Comparison of ENCODE assay signal across 25 mouse cellular contexts in genomic region chr4:53379855-53380254, GRCm38 (mm10).
"Had no signal": no experiment of that assay in that cellular context is flagged by ENCODE, and none has a peak within 500 bp of the region (broad histone marks: within the 10 kb centered on the region; RNA-seq: fewer than 3 reads in every experiment).

No protein-coding gene starts in this region.

- H3K4me1 ChIP-seq: embryonic facial prominence, embryonic 10.5 days; embryonic facial prominence, embryonic 12.5 days; forebrain, embryonic 10.5 days; forebrain, embryonic 12.5 days had no signal

- H3K4me3 ChIP-seq: embryonic facial prominence, embryonic 10.5 days; embryonic facial prominence, embryonic 12.5 days; embryonic facial prominence, embryonic 13.5 days; embryonic facial prominence, embryonic 15.5 days; erythroblast, embryonic 14.5 days; forebrain, embryonic 10.5 days; forebrain, embryonic 12.5 days; forebrain, embryonic 13.5 days; forebrain, embryonic 15.5 days; gastrocnemius, adult 2 months had no signal

- DNase-seq: cerebellum, adult 2 months; cerebellum, adult 8-10 months; cerebellum, adult 9-10 months; cerebellum, adult 9-11 months; cerebellum, postnatal 10 days; cerebellum, postnatal 14 days; cerebellum, postnatal 25 days; cerebellum, postnatal 36 days; embryo, embryonic 11 days; forebrain, postnatal 0 days; gastrocnemius, adult 2 months; gastrocnemius, postnatal 10 days; gastrocnemius, postnatal 14 days; gastrocnemius, postnatal 25 days; gastrocnemius, postnatal 36 days; heart, adult 18-20 months had no signal

- H3K27me3 ChIP-seq: embryonic facial prominence, embryonic 12.5 days; embryonic facial prominence, embryonic 13.5 days; embryonic facial prominence, embryonic 15.5 days; forebrain, embryonic 12.5 days; forebrain, embryonic 13.5 days; forebrain, embryonic 15.5 days had no signal

- H3K9ac ChIP-seq: embryonic facial prominence, embryonic 12.5 days; embryonic facial prominence, embryonic 13.5 days; embryonic facial prominence, embryonic 15.5 days; forebrain, embryonic 12.5 days; forebrain, embryonic 13.5 days; forebrain, embryonic 15.5 days; forebrain, postnatal 0 days had no signal

- H3K36me3 ChIP-seq: embryonic facial prominence, embryonic 10.5 days; embryonic facial prominence, embryonic 12.5 days; embryonic facial prominence, embryonic 13.5 days; embryonic facial prominence, embryonic 15.5 days; forebrain, embryonic 10.5 days; forebrain, embryonic 12.5 days; forebrain, embryonic 15.5 days had no signal

- H3K4me2 ChIP-seq: embryonic facial prominence, embryonic 12.5 days; embryonic facial prominence, embryonic 13.5 days; embryonic facial prominence, embryonic 15.5 days; forebrain, embryonic 12.5 days; forebrain, embryonic 13.5 days; forebrain, embryonic 15.5 days had no signal

- H3K9me3 ChIP-seq: embryonic facial prominence, embryonic 10.5 days; embryonic facial prominence, embryonic 12.5 days; embryonic facial prominence, embryonic 13.5 days; embryonic facial prominence, embryonic 15.5 days; forebrain, embryonic 10.5 days; forebrain, embryonic 12.5 days; forebrain, embryonic 13.5 days; forebrain, embryonic 15.5 days had no signal

- H3K27ac ChIP-seq: embryonic facial prominence, embryonic 10.5 days; embryonic facial prominence, embryonic 12.5 days; embryonic facial prominence, embryonic 13.5 days; embryonic facial prominence, embryonic 15.5 days; forebrain, embryonic 10.5 days; forebrain, embryonic 12.5 days; forebrain, embryonic 13.5 days; forebrain, embryonic 15.5 days; gastrocnemius, adult 2 months had no signal
